Mouse (Mus musculus) bone marrow, adult 2 months (tissue): ENCODE data around the gene Tas2r134. TPM values are rescaled to one million over a fixed set of nuclear protein-coding genes. Genes with fewer than 3 reads are reported as not detected.

Source experiments
- H3K27ac ChIP-seq: fragments of 200-500 bp; 2 replicates; pipeline ENCODE4 v1.5.1; 2012; ENCODE audit warnings: low read depth, mild to moderate bottlenecking, control low read depth, inconsistent platforms, low read length; ENCODE audit not compliant: control insufficient read depth, poor library complexity, insufficient read depth
- H3K4me1 ChIP-seq: fragments of 200-500 bp; 2 replicates; pipeline ENCODE4 v1.6.1; 2011; ENCODE audit warnings: low read length; ENCODE audit not compliant: control insufficient read depth, insufficient read depth
- H3K4me3 ChIP-seq: fragments of 200-500 bp; replicated peaks from 2 replicates; pipeline ENCODE3; 2011; ENCODE audit warnings: mild to moderate bottlenecking, low read depth, low read length, control low read depth; ENCODE audit not compliant: control insufficient read depth
- CTCF ChIP-seq: fragments of 200-500 bp; IDR thresholded peaks from 2 replicates; pipeline ENCODE4 v1.5.1; 2011; ENCODE audit warnings: low read length, control low read depth; ENCODE audit not compliant: control insufficient read depth, insufficient read depth
- POLR2A ChIP-seq: fragments of 200-500 bp; IDR thresholded peaks from 2 replicates; pipeline ENCODE4 v1.6.1; 2011; ENCODE audit warnings: low read depth, mild to moderate bottlenecking, control low read depth, low read length, borderline replicate concordance; ENCODE audit not compliant: control insufficient read depth
- WGBS: fragments of 180-500 bp; shearing (Covaris S2); methylation state at CpG from one replicate; pipeline ENCODE4 v1.1.7; 2018; 5-methylcytosine and 5-hydroxymethylcytosine counted together
- polyA plus RNA-seq: library from polyadenylated mRNA; stranded (reverse); fragments of >200 nt; gene quantifications from 2 replicates; pipeline ENCODE4 v1.2.4, GENCODE M21; 2011; ENCODE audit warnings: low replicate concordance; ENCODE audit not compliant: missing spikeins, insufficient read depth, insufficient read length

Tas2r134 gene
- polyA plus RNA-seq, 1 experiment: not detected

DNA sequence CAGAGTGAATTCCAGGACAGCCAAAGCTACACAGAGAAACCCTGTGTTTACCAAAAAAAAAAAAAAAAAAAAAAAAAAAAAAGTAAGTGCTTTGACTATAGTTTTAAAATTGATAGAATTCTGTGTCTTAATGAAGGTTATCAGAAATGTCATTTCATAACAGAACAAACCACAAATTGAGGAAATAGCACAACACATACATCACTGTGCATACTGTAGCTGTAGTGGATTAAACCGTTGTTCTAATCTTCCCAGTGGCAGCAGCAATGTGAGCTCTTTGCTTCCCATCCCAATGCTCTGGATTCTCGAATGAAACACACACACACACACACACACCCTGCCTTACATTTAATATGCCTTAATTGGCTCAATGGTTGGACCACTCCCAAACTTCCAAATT, 4.1 kb downstream of the Tas2r134 start:
- WGBS: 13% methylated on average over 2 of the region's 2 CpGs
- no peak for TF ChIP-seq CTCF
- TF ChIP-seq POLR2A: no peak
- Histone ChIP-seq H3K4me3 (no peak overlapping the region), H3K27ac (no peak overlapping the region), H3K4me1 (no peaks in the 10 kb centered on the region; the same call in 1 of the 2 replicates)

DNA sequence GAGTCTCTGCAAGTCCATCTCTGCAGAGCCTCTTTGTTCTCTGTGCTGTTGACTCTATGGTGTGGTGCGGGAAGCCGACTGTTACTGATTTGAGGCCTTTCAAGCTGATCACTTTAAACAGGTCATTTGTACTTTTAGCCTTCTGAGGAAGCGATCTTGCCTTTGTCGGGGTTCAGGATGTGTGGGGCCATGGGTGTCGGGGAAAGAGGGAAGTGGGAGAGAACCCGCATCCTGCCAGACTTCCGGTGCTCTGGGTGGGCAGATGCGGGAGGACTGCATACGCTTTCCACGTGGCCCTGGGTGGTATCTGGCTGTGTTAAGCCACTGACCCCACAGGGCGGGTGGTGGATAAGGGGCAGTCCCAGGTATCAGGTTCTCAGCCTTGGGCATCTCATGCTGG, 10.4 kb downstream of the Tas2r134 start:
- no peak overlapping the region for H3K27ac ChIP-seq
- no peak overlapping the region for H3K4me3 ChIP-seq
- peaks cover 2% of the 10 kb centered on the region; the same call in 1 of the 2 replicates for H3K4me1 ChIP-seq
- 2% methylated on average over 11 of the region's 11 CpGs for WGBS
- TF ChIP-seq CTCF (no peak), POLR2A (no peak)

DNA sequence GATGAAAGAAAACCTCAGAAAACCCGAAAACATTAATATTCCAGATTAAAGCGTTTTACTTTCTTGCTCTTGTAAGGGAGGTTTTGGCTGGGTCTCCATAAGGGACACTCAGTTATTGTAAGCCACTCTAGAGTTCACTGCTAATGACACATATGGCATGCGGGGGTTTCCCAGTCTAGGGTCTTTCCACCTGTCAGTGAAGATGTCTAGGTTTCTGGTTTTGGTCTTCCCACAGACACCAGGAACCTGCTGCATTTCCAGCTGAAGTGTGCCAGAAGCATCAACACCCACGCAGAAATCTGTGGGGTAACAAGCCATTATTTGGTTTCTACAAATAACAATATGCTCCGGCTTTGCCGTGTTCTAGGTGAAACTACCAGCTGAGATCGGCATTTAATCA, 14.3 kb downstream of the Tas2r134 start:
- Histone ChIP-seq H3K27ac (no peak overlapping the region), H3K4me1 (peaks cover 2% of the 10 kb centered on the region; the same call in 1 of the 2 replicates), H3K4me3 (no peak overlapping the region)
- TF ChIP-seq POLR2A (no peak), CTCF (no peak)
- 77% methylated on average over 7 of the region's 7 CpGs for WGBS

DNA sequence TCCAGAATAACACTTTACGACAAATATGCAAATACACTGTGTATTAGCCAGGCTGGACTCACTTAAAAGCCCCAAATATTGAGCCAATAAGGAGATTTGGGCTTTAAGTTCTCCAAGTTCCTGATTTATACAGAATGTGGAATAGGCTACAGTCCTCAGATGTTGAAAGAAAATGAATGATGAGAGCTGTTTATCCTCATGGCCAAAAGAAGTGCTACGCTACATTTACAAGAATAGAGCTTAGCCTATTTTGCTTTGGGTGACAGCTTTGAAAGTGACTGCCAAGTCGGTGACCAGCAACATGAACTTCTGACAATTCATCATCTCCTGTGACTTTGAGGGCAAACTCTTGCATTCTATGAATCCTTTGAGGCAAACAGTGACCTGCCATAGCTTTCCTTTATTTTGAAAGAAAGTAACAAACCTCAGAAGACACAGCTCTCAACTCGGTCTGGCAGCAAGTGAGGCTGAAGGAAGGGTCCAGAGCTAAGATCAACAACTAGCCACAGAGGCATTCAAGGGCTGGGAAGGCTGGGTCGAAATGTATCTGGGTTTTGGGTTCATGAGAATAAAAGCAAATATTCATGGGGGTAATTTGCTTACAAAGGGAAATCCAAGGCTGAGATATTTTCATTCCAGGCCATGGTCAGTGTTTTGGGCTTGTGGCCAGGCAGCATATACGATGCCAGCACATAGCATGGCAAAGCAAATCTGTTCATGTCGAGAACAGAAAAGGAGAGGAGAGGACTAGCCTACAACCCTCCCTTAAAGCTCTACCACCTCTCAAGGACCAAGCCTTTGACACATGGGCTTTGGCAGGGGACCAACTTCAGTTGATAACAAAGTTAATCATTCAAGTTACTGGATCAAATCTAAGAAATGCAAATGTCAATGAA, 16.2 kb downstream of the Tas2r134 start:
- TF ChIP-seq POLR2A: no peak
- TF ChIP-seq CTCF: no peak
- 74% methylated on average over 7 of the region's 7 CpGs for WGBS
- H3K4me3 ChIP-seq: no peak overlapping the region
- H3K4me1 ChIP-seq: no peaks in the 10 kb centered on the region
- no peak overlapping the region for H3K27ac ChIP-seq

DNA sequence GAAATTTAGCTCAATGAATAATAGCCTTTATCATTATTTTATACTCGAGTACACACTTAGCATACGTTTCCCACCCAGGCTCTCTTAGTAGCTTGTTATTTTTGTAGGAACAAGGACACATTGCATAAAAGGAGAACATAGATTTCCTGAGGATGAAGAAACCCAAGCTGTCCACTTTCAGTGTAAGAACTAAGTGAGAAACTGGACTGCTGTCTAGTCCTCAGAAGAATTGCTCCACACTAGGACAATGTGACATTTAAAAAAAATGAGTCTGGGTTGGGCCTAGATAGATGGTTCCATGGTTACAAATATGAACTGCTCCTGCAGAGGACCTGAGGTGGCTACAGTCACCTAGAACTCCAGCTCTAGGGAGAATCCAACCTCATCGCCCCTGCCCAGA, 20.7 kb downstream of the Tas2r134 start:
- H3K4me3 ChIP-seq: no peak overlapping the region
- WGBS: 54% methylated on average over 3 of the region's 3 CpGs
- TF ChIP-seq CTCF (no peak), POLR2A (no peak)
- no peaks in the 10 kb centered on the region for H3K4me1 ChIP-seq
- no peak overlapping the region for H3K27ac ChIP-seq

DNA sequence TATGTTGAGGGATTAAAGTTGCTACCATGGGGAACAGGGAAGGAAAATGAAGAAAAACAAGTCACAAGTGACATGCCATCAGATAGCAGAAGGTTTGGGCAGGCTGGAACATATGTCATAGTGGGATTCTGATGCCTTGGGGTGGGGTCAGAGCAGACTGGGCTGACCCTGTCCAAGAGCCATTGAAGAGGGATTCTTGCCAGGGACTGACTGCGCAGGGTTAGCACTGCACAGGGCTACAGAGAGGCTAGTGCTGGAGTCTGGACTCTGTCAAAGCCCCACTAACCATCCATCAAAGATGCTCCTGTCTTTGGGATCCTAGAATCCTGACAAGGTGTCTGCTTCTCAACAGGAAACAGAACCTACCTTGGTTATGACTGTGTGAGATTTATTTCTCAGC, 22.6 kb downstream of the Tas2r134 start:
- Histone ChIP-seq H3K4me1 (no peaks in the 10 kb centered on the region), H3K27ac (no peak overlapping the region), H3K4me3 (no peak overlapping the region)
- WGBS: 89% methylated on average over 1 of the region's 1 CpGs
- no peak for TF ChIP-seq POLR2A
- TF ChIP-seq CTCF: no peak

DNA sequence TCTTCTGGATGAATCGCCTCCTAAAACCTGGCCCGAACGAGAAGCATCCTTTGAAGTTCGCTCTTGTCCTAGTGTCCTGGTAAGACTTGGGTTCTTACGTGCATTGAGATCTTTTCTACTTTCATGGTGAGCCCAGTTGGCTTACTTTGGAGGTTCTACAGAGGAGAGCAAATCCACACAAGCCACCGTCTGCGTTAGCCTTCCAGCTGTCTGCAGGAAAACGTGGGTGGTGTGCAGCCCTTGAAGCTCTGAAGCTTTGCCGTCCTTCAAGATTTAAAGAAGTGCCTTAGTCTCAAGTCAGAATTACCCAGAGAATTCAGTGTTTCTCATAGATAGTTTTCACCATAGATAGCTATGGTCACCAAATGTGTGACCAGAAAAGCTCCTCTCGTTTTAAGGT, 24.8 kb downstream of the Tas2r134 start:
- WGBS: 89% methylated on average over 10 of the region's 10 CpGs
- H3K27ac ChIP-seq: no peak overlapping the region
- no peaks in the 10 kb centered on the region for H3K4me1 ChIP-seq
- no peak for TF ChIP-seq POLR2A
- no peak for TF ChIP-seq CTCF
- H3K4me3 ChIP-seq: no peak overlapping the region

DNA sequence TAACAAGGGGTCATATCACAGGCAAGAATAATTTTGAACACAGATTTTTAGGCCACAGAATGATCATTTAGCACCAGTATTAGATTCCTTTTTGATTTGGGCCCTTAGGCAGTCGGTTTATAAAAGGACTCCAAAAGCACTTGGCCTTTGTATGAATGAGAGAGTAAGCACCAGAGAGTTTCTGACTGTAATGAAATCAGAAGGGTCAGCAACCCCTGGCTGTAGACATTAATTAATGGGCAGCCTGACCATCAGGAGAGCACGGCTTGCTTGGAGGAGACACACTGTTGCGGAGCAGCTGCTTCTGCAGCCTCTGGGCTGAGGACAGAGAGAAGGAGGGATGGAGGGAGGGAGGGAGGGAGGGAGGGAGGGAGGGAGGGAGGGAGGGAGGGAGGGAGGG, 30.4 kb downstream of the Tas2r134 start:
- Histone ChIP-seq H3K27ac (no peak overlapping the region), H3K4me3 (no peak overlapping the region), H3K4me1 (no peaks in the 10 kb centered on the region)
- TF ChIP-seq POLR2A (no peak), CTCF (no peak)
- 79% methylated on average over 3 of the region's 3 CpGs for WGBS
